Mouse (Mus musculus) kidney, adult 2 months (tissue): Measurements from ENCODE around the gene Psmd3.

Source experiments
- CTCF ChIP-seq: fragments of 200-500 bp; conservative IDR thresholded peaks from 2 replicates; pipeline ENCODE4 v1.5.1; 2011; ENCODE audit warnings: low read depth, mild to moderate bottlenecking, control low read depth, low read length, moderate library complexity, mixed read lengths; ENCODE audit not compliant: insufficient read depth, insufficient read length
- POLR2A ChIP-seq: fragments of 200-500 bp; IDR thresholded peaks from one replicate; pipeline ENCODE4 v1.6.1; 2011; ENCODE audit warnings: low read depth, low read length, control low read depth

DNA sequence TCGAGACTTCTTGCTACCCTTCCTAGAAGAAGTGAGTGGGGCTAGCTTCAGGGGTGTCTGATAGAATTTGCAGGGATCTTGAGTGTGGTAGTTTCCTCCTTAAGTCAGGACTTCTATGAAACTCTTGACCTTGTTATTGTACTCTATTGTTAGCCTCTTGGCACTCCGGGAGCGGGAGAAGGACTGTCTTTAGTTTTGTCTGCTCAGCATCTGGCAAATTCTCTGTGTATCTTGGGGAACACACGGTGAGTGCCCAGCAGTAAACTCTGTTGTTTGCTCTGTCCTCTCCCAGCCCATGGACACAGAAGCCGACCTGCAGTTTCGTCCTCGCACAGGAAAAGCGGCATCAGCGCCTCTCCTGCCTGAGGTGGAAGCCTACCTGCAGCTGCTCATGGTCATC, 3.3 kb downstream of the Psmd3 start:
- TF ChIP-seq CTCF (no peak), POLR2A (no peak)
